Mouse (Mus musculus) fibroblast of lung, adult 2 months (primary cell): Measurements from ENCODE around the gene Il20rb.

Experiments used
- DNase-seq: peaks from one replicate; pipeline ENCODE4 v3.0.0-alpha.2; 2011; ENCODE audit warnings: low read depth

Il20rb gene

GRCm38 (mm10) chr9:100419644-100420043 is 66.9 kb downstream of the Il20rb start:
- no peak for DNase-seq

GRCm38 (mm10) chr9:100419103-100419502 is 67.5 kb downstream of the Il20rb start:
- DNase-seq, result no peak

GRCm38 (mm10) chr9:100416756-100417155 is 69.8 kb downstream of the Il20rb start:
- DNase-seq, result no peak

GRCm38 (mm10) chr9:100416299-100416698 is 70.3 kb downstream of the Il20rb start:
- DNase-seq, result no peak

GRCm38 (mm10) chr9:100415328-100415979 is 71.1 kb downstream of the Il20rb start:
- DNase-seq, result no peak
